Mouse (Mus musculus): ENCODE data around the gene Pkn1.

DNA sequence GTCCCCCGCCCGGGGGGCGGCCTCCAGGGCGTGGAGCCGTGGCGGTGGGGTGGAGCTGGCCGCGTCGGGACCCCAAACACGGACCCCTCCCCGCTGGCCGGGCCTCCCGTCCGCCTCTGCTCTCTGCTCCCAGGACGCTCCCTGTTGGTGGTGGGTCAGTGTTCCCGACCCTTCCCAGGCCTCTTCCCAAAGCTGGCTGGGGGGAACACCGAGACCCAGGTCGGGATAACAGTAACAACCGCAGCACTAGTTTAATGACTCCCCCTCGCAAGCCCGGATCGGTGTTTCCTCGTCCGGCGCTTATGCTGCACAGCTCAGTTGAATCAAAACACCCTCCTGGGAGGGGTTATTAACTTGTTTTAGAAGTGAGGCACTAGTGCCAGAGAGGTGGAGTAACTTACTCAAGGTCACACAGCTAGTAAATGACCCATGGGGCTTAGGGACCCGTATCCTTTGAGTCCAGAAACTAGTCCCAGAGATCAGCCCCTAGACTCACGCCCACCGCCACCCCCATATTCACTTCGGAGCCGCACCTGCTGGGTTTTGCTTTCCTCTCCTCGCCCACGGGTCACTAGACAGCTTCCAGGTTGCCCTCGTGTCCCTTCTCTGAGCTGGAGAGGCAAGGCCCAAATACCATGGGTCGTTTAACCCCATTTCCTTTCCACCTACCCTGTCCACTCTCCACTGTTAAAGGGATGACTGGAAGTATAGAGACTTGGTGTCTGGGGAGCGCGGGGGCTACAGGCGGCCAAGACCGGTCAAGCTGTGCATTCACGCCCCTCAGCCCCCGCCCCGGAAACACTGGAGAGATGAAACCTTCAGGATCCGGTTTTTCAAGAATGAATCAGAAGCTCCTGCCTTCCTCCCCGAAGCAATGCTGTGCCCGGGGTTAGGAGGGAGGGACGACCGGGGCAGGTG lies 46.0 kb downstream of the Pkn1 start:
- TF ChIP-seq CTCF (IDR thresholded peaks at IDR 0.05 in 2 of 3, conservative IDR thresholded peaks at IDR 0.05 in 1 of 3; ENCODE audit: control insufficient read depth in 1 of 3, insufficient read depth in 1 of 3, low read depth in 2 of 3, low read length in 3 of 3, poor library complexity in 1 of 3, severe bottlenecking in 1 of 3) (no peak), POLR2A (IDR thresholded peaks at IDR 0.05; ENCODE audit: control insufficient read depth in 1 of 2, insufficient read depth in 1 of 2, low read depth in 1 of 2, low read length in 2 of 2, poor library complexity in 1 of 2) (peak in 1 of 2 experiments; percentile 89; a peak in 2 of 4 replicates), EP300 (IDR thresholded peaks at IDR 0.05; ENCODE audit: low read depth in 1 of 2, low read length in 2 of 2) (no peak), MXI1 (IDR thresholded peaks at IDR 0.05; ENCODE audit: low read depth, low read length) (peak; percentile 16; the same call in 1 of the 2 replicates), ELF1 (IDR thresholded peaks at IDR 0.05; ENCODE audit: low read depth, low read length) (no peak), NRF1 (IDR thresholded peaks at IDR 0.05; ENCODE audit: insufficient read depth, low read depth, low read length, poor library complexity, severe bottlenecking) (no peak), GATA1 (IDR thresholded peaks at IDR 0.05; ENCODE audit: low read depth, low read length) (no peak)
